8 mouse cellular contexts compared by ENCODE assay signal in the genomic region with DNA sequence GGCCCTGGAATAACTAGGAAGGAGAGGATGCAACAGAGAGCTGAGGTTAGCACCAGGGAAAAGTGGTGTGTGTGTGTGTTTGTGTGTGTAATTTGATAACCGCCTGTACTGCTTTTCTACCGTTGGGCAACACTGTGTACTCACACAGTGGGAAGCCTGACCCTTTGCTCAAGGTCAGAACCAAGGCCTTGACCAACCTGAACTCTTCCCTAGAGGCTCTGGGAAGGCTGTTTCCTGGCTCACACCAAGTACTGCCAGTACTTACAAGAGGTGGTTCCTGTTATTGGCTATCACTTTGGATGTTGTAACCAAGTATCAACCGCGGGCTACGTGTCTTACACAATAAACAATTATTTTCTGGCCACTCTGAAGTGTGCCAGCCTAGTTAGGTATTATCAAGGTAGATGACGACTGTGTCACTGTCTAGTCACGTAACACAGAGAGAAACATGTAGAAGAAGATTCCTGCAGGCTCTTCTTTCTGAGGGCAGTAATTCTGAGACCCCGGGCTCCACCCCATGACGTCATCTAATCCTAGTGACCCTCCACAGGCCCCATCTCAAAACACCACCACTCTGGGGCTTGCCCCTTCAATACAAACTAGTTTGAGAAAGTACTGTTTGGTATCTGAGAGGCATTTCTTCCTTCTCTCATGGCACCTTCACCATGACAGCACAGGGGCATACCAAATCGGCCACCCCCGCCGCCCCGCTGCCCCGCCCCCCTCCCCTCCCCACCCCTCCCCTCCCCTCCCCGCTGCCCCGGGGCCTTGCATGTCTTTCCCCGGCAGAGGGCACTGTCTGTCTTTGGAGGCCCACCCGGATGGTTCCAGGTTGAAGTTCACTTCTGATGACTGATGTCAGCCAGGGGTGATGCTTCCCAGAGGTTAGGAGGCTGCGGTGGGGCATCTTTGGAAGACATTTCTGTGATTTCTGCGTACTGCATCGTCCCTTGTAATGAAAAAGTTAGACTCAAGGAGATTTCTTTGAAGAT.
DNase-seq lines count a peak whose midpoint lies in the region; ATAC-seq lines count a peak whose summit lies in the region.

No protein-coding gene starts in this region.

- H3K27ac ChIP-seq in heart, embryonic 11.5 days (ENCODE audit: low read depth, low read length) = no peak overlapping the region

- H3K27me3 ChIP-seq in heart, embryonic 11.5 days (ENCODE audit: control insufficient read depth, insufficient read depth, low read length) = no peaks in the 10 kb centered on the region

- peak; percentile 14 for DNase-seq in ovary, postnatal 36 days (ENCODE audit: low spot score)
- no peak for DNase-seq in ovary, postnatal 10 days (ENCODE audit: low spot score)
- peak; percentile 33 for DNase-seq in c-Kit-positive CD71-negative TER-119-negative erythroid progenitor cells, embryonic 14.5 days (ENCODE audit: low read depth)
- DNase-seq in kidney, postnatal 14 days = peak; percentile 23
- DNase-seq in testis, postnatal 14 days (ENCODE audit: low spot score) = peak; percentile 72
- no peak for DNase-seq in layer of hippocampus, adult 8-10 months (ENCODE audit: low spot score in 2 of 2)

- no peaks in the 10 kb centered on the region; the same call in 1 of the 2 replicates for H3K9me3 ChIP-seq in heart, embryonic 11.5 days (replicated peaks; ENCODE audit: control insufficient read depth, low read length)

- peak overlapping the region; percentile 15; the same call in 1 of the 2 replicates for H3K4me2 ChIP-seq in heart, embryonic 11.5 days

- no peak overlapping the region for H3K9ac ChIP-seq in heart, embryonic 11.5 days (ENCODE audit: low read depth, low read length)

- 35% methylated on average over 18 of the region's 21 CpGs for WGBS in heart, embryonic 11.5 days (ENCODE audit: insufficient replicate concordance)

- H3K36me3 ChIP-seq in heart, embryonic 11.5 days (ENCODE audit: control insufficient read depth, insufficient read depth, low read length) = no peaks in the 10 kb centered on the region

- 0 out of 2 replicates have a peak, but pooled peaks have one; percentile 28 for ATAC-seq in heart, embryonic 11.5 days (replicated peaks; ENCODE audit: insufficient number of reproducible peaks, low FRiP score, low TSS enrichment)
- ATAC-seq in megakaryocyte-erythroid progenitor cell, adult 5-6 weeks (replicated peaks; ENCODE audit: low FRiP score, low TSS enrichment, poor library complexity, severe bottlenecking) = peak; percentile 56; the same call in 1 of the 2 replicates

- H3K4me3 ChIP-seq in heart, embryonic 11.5 days (ENCODE audit: low read depth, low read length) = no peak overlapping the region

- H3K4me1 ChIP-seq in heart, embryonic 11.5 days (ENCODE audit: control insufficient read depth, insufficient read depth, low read length) = no peaks in the 10 kb centered on the region

Comparison
In these comparisons a context has a peak if more than half of its experiments do, and no peak if none do; other contexts are left out.
1. DNase-seq: peak in ovary, postnatal 36 days (single experiment), c-Kit-positive CD71-negative TER-119-negative erythroid progenitor cells, embryonic 14.5 days (single experiment), kidney, postnatal 14 days (single experiment) and testis, postnatal 14 days (single experiment); none in ovary, postnatal 10 days (single experiment) and layer of hippocampus, adult 8-10 months (0 of 2).